Mouse (Mus musculus): ENCODE results near the gene Mmp19. TPM values are rescaled to one million over a fixed set of nuclear protein-coding genes. Genes with fewer than 3 reads are reported as not detected.

Mmp19 gene
- total and polyA plus RNA-seq, 3 experiments: 2.8 to 4.4 (median 3.1) TPM

DNA sequence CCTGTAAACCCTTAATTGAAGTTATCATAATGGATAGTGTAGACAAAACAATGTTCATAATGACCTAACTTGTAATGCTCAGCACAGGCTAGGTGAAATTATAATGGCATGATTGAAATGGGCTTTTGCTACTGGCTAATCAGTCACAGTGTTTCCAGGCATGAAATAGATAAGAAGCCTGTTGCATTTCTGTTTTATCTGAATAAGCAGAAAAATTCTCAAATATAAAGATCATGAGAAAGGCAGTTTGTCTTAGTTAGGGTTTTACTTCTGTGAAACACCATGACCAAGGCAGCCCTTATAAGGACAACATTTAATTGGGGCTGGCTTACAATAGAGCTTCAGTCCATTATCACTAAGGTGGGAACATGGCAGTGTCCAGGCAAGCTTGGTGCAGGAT is 49.9 kb downstream of the Mmp19 start:
- no peaks in the 10 kb centered on the region; the same call in 1 of the 2 replicates for H3K79me2 ChIP-seq (replicated peaks; ENCODE audit: control insufficient read depth, insufficient read depth, low read length)
- intact Hi-C loops (cut with DNase I): no loop called here
- DNase-seq: no peak
- H3K4me1 ChIP-seq (ENCODE audit: control insufficient read depth, insufficient read depth, low read length): no peaks in the 10 kb centered on the region
- TF ChIP-seq EP300 (IDR thresholded peaks at IDR 0.05; ENCODE audit: insufficient read depth, low read depth, low read length) (no peak), POLR2A (IDR thresholded peaks at IDR 0.05; ENCODE audit: insufficient read depth, low read depth, low read length) (no peak), CTCF (IDR thresholded peaks at IDR 0.05) (no peak)
- no peaks in the 10 kb centered on the region for H3K27me3 ChIP-seq (ENCODE audit: control insufficient read depth, insufficient read depth, low read length)
- H3K27ac ChIP-seq: no peak overlapping the region
- H3K4me3 ChIP-seq: no peak overlapping the region
- no peaks in the 10 kb centered on the region for H3K36me3 ChIP-seq (ENCODE audit: control insufficient read depth, insufficient read depth, low read length)
- H3K9ac ChIP-seq (ENCODE audit: low read depth, low read length): no peak overlapping the region

DNA sequence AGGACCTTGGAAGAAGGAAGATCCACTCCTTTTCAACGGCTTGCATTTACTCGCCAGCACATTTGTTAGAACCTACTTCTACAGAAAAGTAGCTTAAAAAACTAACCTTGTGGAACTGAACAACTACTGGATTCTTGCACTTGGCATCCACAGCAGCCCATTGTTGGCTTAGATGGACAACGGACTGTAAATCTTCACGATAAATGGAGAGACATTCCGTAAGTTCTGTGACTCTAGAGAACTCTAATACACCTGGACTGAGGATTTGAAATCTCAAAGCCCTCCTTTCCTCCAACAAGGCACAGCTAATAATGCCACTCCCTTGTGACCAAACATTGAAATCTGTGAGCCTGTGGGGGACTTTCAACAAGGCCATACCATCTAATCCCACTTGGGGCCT is 52.5 kb downstream of the Mmp19 start:
- Histone ChIP-seq H3K79me2 (replicated peaks; ENCODE audit: control insufficient read depth, insufficient read depth, low read length) (no peaks in the 10 kb centered on the region), H3K36me3 (ENCODE audit: control insufficient read depth, insufficient read depth, low read length) (peaks cover 2% of the 10 kb centered on the region), H3K9ac (ENCODE audit: low read depth, low read length) (no peak overlapping the region), H3K4me1 (ENCODE audit: control insufficient read depth, insufficient read depth, low read length) (no peaks in the 10 kb centered on the region; the same call in 1 of the 2 replicates), H3K4me3 (no peak overlapping the region), H3K27me3 (ENCODE audit: control insufficient read depth, insufficient read depth, low read length) (no peaks in the 10 kb centered on the region), H3K27ac (no peak overlapping the region)
- TF ChIP-seq POLR2A (IDR thresholded peaks at IDR 0.05; ENCODE audit: insufficient read depth, low read depth, low read length) (no peak), EP300 (IDR thresholded peaks at IDR 0.05; ENCODE audit: insufficient read depth, low read depth, low read length) (no peak), CTCF (IDR thresholded peaks at IDR 0.05) (no peak)
- intact Hi-C loops (cut with DNase I): no loop called here
- WGBS: 93% methylated on average over 5 of the region's 5 CpGs
- DNase-seq: no peak

DNA sequence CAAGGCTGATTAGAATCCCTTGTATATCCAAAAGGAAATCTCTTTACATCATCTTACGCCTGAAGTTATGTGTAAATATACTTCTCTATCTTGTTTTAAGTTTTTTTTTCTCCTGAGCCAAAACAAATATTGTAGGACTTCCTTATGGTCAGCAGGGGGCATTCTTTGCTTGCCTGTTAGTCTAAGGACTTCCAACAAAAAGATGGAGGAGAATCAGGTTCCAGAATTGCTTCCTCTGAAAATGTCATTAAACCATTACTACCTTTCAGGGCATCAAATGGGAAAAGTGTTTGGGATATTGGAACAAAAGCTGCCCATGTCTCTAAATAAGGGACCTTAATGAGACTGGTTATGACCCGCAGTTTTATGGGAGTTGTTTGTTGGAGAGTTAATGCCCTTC is 54.8 kb downstream of the Mmp19 start:
- Histone ChIP-seq H3K9ac (ENCODE audit: low read depth, low read length) (no peak overlapping the region), H3K36me3 (ENCODE audit: control insufficient read depth, insufficient read depth, low read length) (peaks cover 2% of the 10 kb centered on the region), H3K27me3 (ENCODE audit: control insufficient read depth, insufficient read depth, low read length) (no peaks in the 10 kb centered on the region), H3K4me1 (ENCODE audit: control insufficient read depth, insufficient read depth, low read length) (no peaks in the 10 kb centered on the region; the same call in 1 of the 2 replicates), H3K4me3 (no peak overlapping the region), H3K79me2 (replicated peaks; ENCODE audit: control insufficient read depth, insufficient read depth, low read length) (no peaks in the 10 kb centered on the region), H3K27ac (no peak overlapping the region)
- intact Hi-C loops (cut with DNase I): loop anchor here (1.0 to 2.0 kb wide), 2 partner anchors 50 to 131 kb away; no protein-coding TSS in a partner anchor
- DNase-seq: no peak
- WGBS: 61% methylated on average over 2 of the region's 2 CpGs
- TF ChIP-seq POLR2A (IDR thresholded peaks at IDR 0.05; ENCODE audit: insufficient read depth, low read depth, low read length): no peak
- TF ChIP-seq EP300 (IDR thresholded peaks at IDR 0.05; ENCODE audit: insufficient read depth, low read depth, low read length): no peak
- peak; percentile 84 for TF ChIP-seq CTCF (IDR thresholded peaks at IDR 0.05)

DNA sequence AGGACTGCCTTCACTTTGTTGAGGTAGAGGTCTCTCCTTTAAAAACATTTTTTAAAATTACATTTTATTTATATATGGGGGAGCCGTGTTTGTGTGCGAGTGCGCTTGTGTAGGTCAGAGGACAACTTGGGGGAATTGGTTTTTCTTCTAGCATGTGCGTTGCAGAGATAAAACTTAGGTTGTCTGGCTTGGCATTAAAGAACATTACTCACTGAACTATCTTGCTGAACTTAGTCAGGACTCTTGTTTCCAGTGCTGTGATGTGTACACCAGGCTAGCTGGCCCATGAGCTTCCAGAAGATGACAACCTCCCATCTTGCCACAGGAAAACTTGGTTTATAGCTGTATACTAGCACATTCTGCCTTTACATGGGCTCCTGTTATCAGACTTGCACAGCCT is 56.0 kb downstream of the Mmp19 start:
- peaks cover 2% of the 10 kb centered on the region for H3K36me3 ChIP-seq (ENCODE audit: control insufficient read depth, insufficient read depth, low read length)
- no peak overlapping the region for H3K9ac ChIP-seq (ENCODE audit: low read depth, low read length)
- H3K4me3 ChIP-seq: no peak overlapping the region
- TF ChIP-seq POLR2A (IDR thresholded peaks at IDR 0.05; ENCODE audit: insufficient read depth, low read depth, low read length) (no peak), EP300 (IDR thresholded peaks at IDR 0.05; ENCODE audit: insufficient read depth, low read depth, low read length) (no peak), CTCF (IDR thresholded peaks at IDR 0.05) (no peak)
- 95% methylated on average over 4 of the region's 4 CpGs for WGBS
- H3K27ac ChIP-seq: no peak overlapping the region
- no peaks in the 10 kb centered on the region for H3K27me3 ChIP-seq (ENCODE audit: control insufficient read depth, insufficient read depth, low read length)
- H3K4me1 ChIP-seq (ENCODE audit: control insufficient read depth, insufficient read depth, low read length): no peaks in the 10 kb centered on the region; the same call in 1 of the 2 replicates
- no peak for DNase-seq
- intact Hi-C loops (cut with DNase I): no loop called here
- H3K79me2 ChIP-seq (replicated peaks; ENCODE audit: control insufficient read depth, insufficient read depth, low read length): no peaks in the 10 kb centered on the region

DNA sequence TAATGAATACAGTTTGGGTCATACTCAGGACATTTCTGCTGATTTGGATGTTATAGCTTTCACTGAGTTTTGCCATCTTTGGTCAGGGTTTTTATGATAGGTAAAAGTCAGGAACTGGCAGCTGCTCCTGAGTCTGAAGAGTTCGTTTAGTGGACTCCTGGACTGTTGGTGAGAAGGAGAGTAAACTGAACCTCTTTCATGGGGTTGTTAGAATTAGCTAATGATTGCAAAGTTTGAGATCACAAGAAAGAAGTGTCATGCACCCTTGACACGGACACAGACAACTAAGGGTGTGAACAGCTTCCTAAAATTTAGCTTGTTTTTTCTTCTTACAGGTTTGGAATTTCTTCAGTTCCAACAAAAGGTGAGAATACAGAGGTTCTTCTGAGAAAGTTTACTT is 57.7 kb downstream of the Mmp19 start:
- no peak overlapping the region for H3K9ac ChIP-seq (ENCODE audit: low read depth, low read length)
- no peak overlapping the region for H3K4me3 ChIP-seq
- intact Hi-C loops (cut with DNase I): no loop called here
- H3K27ac ChIP-seq: no peak overlapping the region
- H3K27me3 ChIP-seq (ENCODE audit: control insufficient read depth, insufficient read depth, low read length): no peaks in the 10 kb centered on the region
- 80% methylated on average over 2 of the region's 2 CpGs for WGBS
- peaks cover 2% of the 10 kb centered on the region for H3K36me3 ChIP-seq (ENCODE audit: control insufficient read depth, insufficient read depth, low read length)
- no peaks in the 10 kb centered on the region; the same call in 1 of the 2 replicates for H3K4me1 ChIP-seq (ENCODE audit: control insufficient read depth, insufficient read depth, low read length)
- no peaks in the 10 kb centered on the region for H3K79me2 ChIP-seq (replicated peaks; ENCODE audit: control insufficient read depth, insufficient read depth, low read length)
- TF ChIP-seq EP300 (IDR thresholded peaks at IDR 0.05; ENCODE audit: insufficient read depth, low read depth, low read length) (no peak), CTCF (IDR thresholded peaks at IDR 0.05) (no peak), POLR2A (IDR thresholded peaks at IDR 0.05; ENCODE audit: insufficient read depth, low read depth, low read length) (no peak)
- DNase-seq: no peak

DNA sequence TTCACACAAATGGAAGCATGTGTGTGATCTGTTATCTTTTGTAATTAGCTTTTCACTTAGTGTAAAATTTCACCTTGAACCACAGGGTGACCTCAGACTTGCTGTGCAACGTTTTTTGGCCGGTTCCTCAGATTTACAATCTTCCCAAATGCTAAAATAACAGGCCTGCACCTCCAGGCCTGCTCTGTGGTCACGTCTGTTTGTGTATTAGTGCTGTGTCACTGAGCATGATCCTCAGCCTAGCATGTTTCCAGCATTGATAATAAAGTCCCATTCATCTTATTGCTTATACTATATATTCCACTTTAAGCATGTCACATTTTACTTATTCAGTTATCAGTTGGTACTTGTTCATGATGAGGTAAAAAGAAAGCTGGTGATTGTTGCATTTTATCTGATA is 59.6 kb downstream of the Mmp19 start:
- no peak overlapping the region for H3K27ac ChIP-seq
- intact Hi-C loops (cut with DNase I): no loop called here

More for the DNA sequence above, 59.6 kb downstream of the Mmp19 start:
- peaks cover 4% of the 10 kb centered on the region for H3K36me3 ChIP-seq (ENCODE audit: control insufficient read depth, insufficient read depth, low read length)
- H3K79me2 ChIP-seq (replicated peaks; ENCODE audit: control insufficient read depth, insufficient read depth, low read length): no peaks in the 10 kb centered on the region
- WGBS: 76% methylated on average over 3 of the region's 3 CpGs
- TF ChIP-seq EP300 (IDR thresholded peaks at IDR 0.05; ENCODE audit: insufficient read depth, low read depth, low read length): no peak
- no peak for TF ChIP-seq CTCF (IDR thresholded peaks at IDR 0.05)
- no peak for TF ChIP-seq POLR2A (IDR thresholded peaks at IDR 0.05; ENCODE audit: insufficient read depth, low read depth, low read length)
- H3K9ac ChIP-seq (ENCODE audit: low read depth, low read length): no peak overlapping the region
- DNase-seq: no peak
- no peaks in the 10 kb centered on the region; the same call in 1 of the 2 replicates for H3K4me1 ChIP-seq (ENCODE audit: control insufficient read depth, insufficient read depth, low read length)
- H3K4me3 ChIP-seq: no peak overlapping the region
- no peaks in the 10 kb centered on the region for H3K27me3 ChIP-seq (ENCODE audit: control insufficient read depth, insufficient read depth, low read length)

Other genes starting within 250 kb of the Mmp19 start
- gene Zc3h10, start 243.1 kb upstream of the Mmp19 start, total RNA-seq (2021): 1 to 10 TPM; 7.5 to 7.6 TPM
- gene Zc3h10, start 243.1 kb upstream of the Mmp19 start, polyA plus RNA-seq (2012; rRNA removed): 6.6 and 6.8 TPM in 2 replicates
- gene Rpl41, start 241.6 kb upstream of the Mmp19 start, total RNA-seq (2021): 1,000 to 10,000 TPM; 1,453 to 1,598 TPM
- gene Rpl41, start 241.6 kb upstream of the Mmp19 start, polyA plus RNA-seq (2012; rRNA removed): 853 and 867 TPM in 2 replicates
- gene Pa2g4, start 224.9 kb upstream of the Mmp19 start, total RNA-seq (2021): 10 to 100 TPM; 39.4 to 44.2 TPM
- 19.5 and 35.6 TPM in 2 replicates for gene Pa2g4, start 224.9 kb upstream of the Mmp19 start, polyA plus RNA-seq (2012; rRNA removed)
- gene Erbb3, start 201.3 kb upstream of the Mmp19 start, total RNA-seq (2021): 1 to 10 TPM; 6.3 to 8.2 TPM
- gene Erbb3, start 201.3 kb upstream of the Mmp19 start, polyA plus RNA-seq (2012; rRNA removed): 5.5 and 7.7 TPM in 2 replicates
- gene Rps26, start 164.2 kb upstream of the Mmp19 start, total RNA-seq (2021): 100 to 1,000 TPM; 229 to 279 TPM
- gene Rps26, start 164.2 kb upstream of the Mmp19 start, polyA plus RNA-seq (2012; rRNA removed): 315 and 337 TPM in 2 replicates
- 1 to 10 TPM in 1 of 2 experiments, under 1 TPM in 1; 0.97 to 1.8 TPM for gene Ikzf4, start 144.9 kb upstream of the Mmp19 start, total RNA-seq (2021)
- gene Ikzf4, start 144.9 kb upstream of the Mmp19 start, polyA plus RNA-seq (2012; rRNA removed): 0.88 TPM in 2 replicates
- 10 to 100 TPM; 25.6 to 26.6 TPM for gene Suox, start 116.8 kb upstream of the Mmp19 start, total RNA-seq (2021)
- 21.8 and 37.9 TPM in 2 replicates for gene Suox, start 116.8 kb upstream of the Mmp19 start, polyA plus RNA-seq (2012; rRNA removed)
- gene Rab5b, start 94.6 kb upstream of the Mmp19 start, total RNA-seq (2021): 10 to 100 TPM; 72.8 to 80.0 TPM
- gene Rab5b, start 94.6 kb upstream of the Mmp19 start, polyA plus RNA-seq (2012; rRNA removed): 68.9 and 111 TPM in 2 replicates
- under 1 TPM; 0.43 to 0.50 TPM for gene Pmel, start 86.7 kb upstream of the Mmp19 start, total RNA-seq (2021)
- gene Pmel, start 86.7 kb upstream of the Mmp19 start, polyA plus RNA-seq (2012; rRNA removed): 0.59 and 0.66 TPM in 2 replicates
- gene Cdk2, start 85.9 kb upstream of the Mmp19 start, total RNA-seq (2021): 10 to 100 TPM in 1 of 2 experiments, 1 to 10 TPM in 1; 8.5 to 10.9 TPM
- gene Cdk2, start 85.9 kb upstream of the Mmp19 start, polyA plus RNA-seq (2012; rRNA removed): 10.0 and 17.5 TPM in 2 replicates
- gene Dgka, start 46.1 kb upstream of the Mmp19 start, total RNA-seq (2021): 10 to 100 TPM; 11.2 to 12.6 TPM
- gene Dgka, start 46.1 kb upstream of the Mmp19 start, polyA plus RNA-seq (2012; rRNA removed): 17.5 and 20.3 TPM in 2 replicates
- gene Pym1, start 43.0 kb upstream of the Mmp19 start, total RNA-seq (2021): 1 to 10 TPM; 8.6 to 9.4 TPM
- 7.9 and 10.8 TPM in 2 replicates for gene Pym1, start 43.0 kb upstream of the Mmp19 start, polyA plus RNA-seq (2012; rRNA removed)
- gene Dnajc14, start 13.2 kb downstream of the Mmp19 start, total RNA-seq (2021): 10 to 100 TPM; 34.1 to 36.4 TPM
- 8.4 and 11.3 TPM in 2 replicates for gene Dnajc14, start 13.2 kb downstream of the Mmp19 start, polyA plus RNA-seq (2012; rRNA removed)
- gene Tmem198b, start 13.5 kb downstream of the Mmp19 start, total RNA-seq (2021): 1 to 10 TPM; 4.7 to 5.4 TPM
- gene Tmem198b, start 13.5 kb downstream of the Mmp19 start, polyA plus RNA-seq (2012; rRNA removed): 11.2 and 11.9 TPM in 2 replicates
- gene Sarnp, start 26.4 kb downstream of the Mmp19 start, total RNA-seq (2021): 10 to 100 TPM; 37.2 to 43.4 TPM
- gene Sarnp, start 26.4 kb downstream of the Mmp19 start, polyA plus RNA-seq (2012; rRNA removed): 14.3 and 25.5 TPM in 2 replicates
- 1 to 10 TPM; 7.8 to 8.1 TPM for gene Ormdl2, start 30.7 kb downstream of the Mmp19 start, total RNA-seq (2021)
- 15.3 and 23.3 TPM in 2 replicates for gene Ormdl2, start 30.7 kb downstream of the Mmp19 start, polyA plus RNA-seq (2012; rRNA removed)
- 1 to 10 TPM; 2.0 to 2.5 TPM for gene Gdf11, start 100.8 kb downstream of the Mmp19 start, total RNA-seq (2021)
- gene Gdf11, start 100.8 kb downstream of the Mmp19 start, polyA plus RNA-seq (2012; rRNA removed): 0.78 and 1.1 TPM in 2 replicates
- gene Cd63, start 110.1 kb downstream of the Mmp19 start, total RNA-seq (2021): 100 to 1,000 TPM; 132 to 156 TPM
- gene Cd63, start 110.1 kb downstream of the Mmp19 start, polyA plus RNA-seq (2012; rRNA removed): 83.2 and 101 TPM in 2 replicates
- 1 to 10 TPM; 5.2 to 5.9 TPM for gene Rdh5, start 132.0 kb downstream of the Mmp19 start, total RNA-seq (2021)
- gene Rdh5, start 132.0 kb downstream of the Mmp19 start, polyA plus RNA-seq (2012; rRNA removed): 19.4 and 24.9 TPM in 2 replicates
- gene Bloc1s1, start 133.1 kb downstream of the Mmp19 start, total RNA-seq (2021): 100 to 1,000 TPM; 181 to 201 TPM
- 229 and 234 TPM in 2 replicates for gene Bloc1s1, start 133.1 kb downstream of the Mmp19 start, polyA plus RNA-seq (2012; rRNA removed)
- 100 to 1,000 TPM; 140 to 155 TPM for gene Itga7, start 142.9 kb downstream of the Mmp19 start, total RNA-seq (2021)
- gene Itga7, start 142.9 kb downstream of the Mmp19 start, polyA plus RNA-seq (2012; rRNA removed): 151 and 206 TPM in 2 replicates
- not detected for gene Mettl7b, start 170.1 kb downstream of the Mmp19 start, total RNA-seq (2021)
- 0.18 and 0.53 TPM in 2 replicates for gene Mettl7b, start 170.1 kb downstream of the Mmp19 start, polyA plus RNA-seq (2012; rRNA removed)
- not detected for gene Olfr9, start 198.5 kb downstream of the Mmp19 start, total RNA-seq (2021)
- gene Olfr9, start 198.5 kb downstream of the Mmp19 start, polyA plus RNA-seq (2012; rRNA removed): not detected in 2 replicates
- not detected for gene Olfr763, start 219.9 kb downstream of the Mmp19 start, total RNA-seq (2021)
- gene Olfr763, start 219.9 kb downstream of the Mmp19 start, polyA plus RNA-seq (2012; rRNA removed): not detected in 2 replicates
- not detected for gene Olfr764-ps1, start 249.0 kb downstream of the Mmp19 start, total RNA-seq (2021)
- not detected in 2 replicates for gene Olfr764-ps1, start 249.0 kb downstream of the Mmp19 start, polyA plus RNA-seq (2012; rRNA removed)

Measured in heart, adult 2 months (tissue).